Mouse (Mus musculus): ENCODE results near the gene Ralgds. TPM values are rescaled to one million over a fixed set of nuclear protein-coding genes. Genes with fewer than 3 reads are reported as not detected.
"Not testable (repeated sequence)": the region's sequence is repeated elsewhere in the genome, so short reads cannot be mapped to it uniquely, and the experiment has no call there.

The Ralgds gene
- 10 to 100 TPM in 1 of 2 experiments, 1 to 10 TPM in 1; 8.3 to 11.6 TPM for total RNA-seq (2021)
- long read RNA-seq, experiment 1, partial matches to known transcripts, result 2 of 13 reads
- long read RNA-seq, experiment 1, other reads (novel, unspliced or antisense), result 8 of 13 reads
- long read RNA-seq, experiment 2, transcript Ralgds-203 (18 exons, 3,683 nt), result minor isoform, 7 of 25 reads
- long read RNA-seq, experiment 2, transcript Ralgds-202 (18 exons, 3,102 nt), result major isoform, 8 of 25 reads
- long read RNA-seq, experiment 2, partial matches to known transcripts, result 1 of 25 reads
- long read RNA-seq, experiment 2, other reads (novel, unspliced or antisense), result 9 of 25 reads

DNA sequence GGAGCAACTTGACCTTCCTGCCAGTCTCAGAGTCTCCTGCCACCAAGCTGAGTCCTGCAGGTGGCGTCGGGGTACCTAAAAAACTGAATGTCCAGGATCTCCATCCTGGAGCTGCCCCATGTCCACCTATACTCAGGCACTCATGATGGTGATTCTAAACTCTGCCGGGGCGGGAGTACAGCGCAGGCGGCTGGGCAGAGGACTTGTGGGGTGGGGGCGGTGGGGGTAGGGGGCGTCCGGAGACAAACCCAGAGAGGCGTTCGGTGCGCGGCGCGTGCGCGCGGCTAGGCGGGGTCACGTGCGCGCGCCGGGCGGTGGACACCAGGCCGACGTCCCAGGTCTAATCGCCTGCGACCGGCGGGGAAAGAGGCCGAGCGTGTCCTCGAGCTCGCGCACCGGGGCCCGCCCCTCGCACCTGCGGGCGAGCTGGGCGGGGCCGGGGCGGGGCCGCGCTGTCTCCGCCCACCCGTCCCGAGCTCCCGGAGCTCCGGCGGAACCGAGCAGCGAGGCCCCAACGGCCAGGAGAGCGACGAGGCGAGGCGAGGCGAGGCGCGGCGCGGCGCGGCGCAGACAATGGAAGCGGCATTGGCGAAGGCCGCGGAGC lies at the start of gene Ralgds:
Gene Ralgds (plus strand): TSS at position 328 of the 604 bp plus-strand sequence.
- peak; percentile 44 for DNase-seq

DNA sequence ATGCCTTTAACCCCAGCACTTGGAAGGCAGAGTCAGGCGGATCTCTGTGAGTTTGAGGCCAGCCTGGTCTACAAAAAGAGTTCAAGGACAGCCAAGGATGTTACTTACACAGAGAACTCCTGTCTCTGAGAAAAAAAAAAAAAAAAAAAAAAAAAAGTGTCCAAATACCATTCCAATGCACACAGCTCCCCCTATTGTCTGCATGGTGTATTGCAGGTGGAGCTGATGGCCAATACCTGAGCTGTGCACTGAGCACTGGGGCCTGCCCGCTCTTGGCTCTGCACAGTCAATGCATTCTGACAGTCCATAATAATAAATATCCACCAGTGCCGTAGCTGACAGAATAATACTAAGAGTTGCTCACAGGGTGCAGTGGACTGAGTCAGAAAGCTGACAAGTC lies 49.0 kb upstream of the Ralgds start:
- DNase-seq, result no peak

DNA sequence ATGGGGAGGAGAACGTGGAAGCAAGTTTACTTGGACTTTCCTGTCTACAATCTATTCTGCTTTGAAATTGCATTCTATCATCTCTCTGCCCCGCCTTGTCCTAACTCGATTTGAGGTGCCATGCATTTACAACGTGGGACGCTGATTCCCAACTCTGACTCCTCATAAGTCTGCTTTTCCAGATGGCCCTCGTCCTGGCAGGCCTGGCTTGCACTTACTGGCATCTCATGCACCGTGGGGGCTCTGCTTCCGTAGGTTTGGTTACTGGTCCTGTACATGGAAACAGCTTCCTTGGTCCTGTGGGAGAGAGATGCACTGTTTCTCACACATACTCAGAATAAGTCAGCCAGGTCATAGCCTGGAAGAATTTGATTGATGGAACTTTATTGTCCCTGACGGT lies 48.0 kb upstream of the Ralgds start:
- DNase-seq, result no peak

DNA sequence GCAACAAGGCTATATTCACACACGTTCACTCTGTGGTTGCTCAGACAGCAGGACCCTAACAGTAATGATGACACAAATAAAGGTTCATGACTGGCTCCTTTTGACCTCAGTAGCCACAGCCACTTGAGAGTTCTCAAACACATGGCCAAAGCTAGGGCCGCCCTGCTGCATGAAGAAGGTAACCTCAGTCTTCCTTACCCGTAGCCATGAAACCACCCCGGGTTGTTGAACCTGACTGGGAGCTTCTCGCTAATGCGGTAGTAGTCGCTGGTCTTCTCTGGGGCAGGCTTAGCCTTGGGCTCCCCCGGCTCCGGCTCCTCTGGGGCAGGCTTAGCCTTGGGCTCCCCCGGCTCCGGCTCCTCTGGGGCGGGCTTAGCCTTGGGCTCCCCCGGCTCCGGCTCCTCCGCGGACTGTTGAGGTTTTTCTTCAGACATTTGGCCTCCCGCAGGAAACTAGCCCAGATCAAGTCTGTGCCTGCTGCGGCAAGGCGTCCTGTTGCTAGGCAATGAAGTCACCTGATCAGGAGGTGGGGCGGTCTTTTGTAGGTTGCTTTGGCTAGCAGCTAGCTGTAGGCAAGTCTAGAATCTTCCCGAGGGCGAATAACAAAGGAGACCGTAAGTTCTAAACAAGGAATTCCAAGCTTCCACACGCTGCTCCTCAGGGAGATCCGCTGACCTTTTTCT lies 46.9 kb upstream of the Ralgds start, which contains the start of gene 1700007K13Rik:
Gene 1700007K13Rik (minus strand): TSS at position 497 of the 683 bp plus-strand sequence.
- peak; percentile 38 for DNase-seq

DNA sequence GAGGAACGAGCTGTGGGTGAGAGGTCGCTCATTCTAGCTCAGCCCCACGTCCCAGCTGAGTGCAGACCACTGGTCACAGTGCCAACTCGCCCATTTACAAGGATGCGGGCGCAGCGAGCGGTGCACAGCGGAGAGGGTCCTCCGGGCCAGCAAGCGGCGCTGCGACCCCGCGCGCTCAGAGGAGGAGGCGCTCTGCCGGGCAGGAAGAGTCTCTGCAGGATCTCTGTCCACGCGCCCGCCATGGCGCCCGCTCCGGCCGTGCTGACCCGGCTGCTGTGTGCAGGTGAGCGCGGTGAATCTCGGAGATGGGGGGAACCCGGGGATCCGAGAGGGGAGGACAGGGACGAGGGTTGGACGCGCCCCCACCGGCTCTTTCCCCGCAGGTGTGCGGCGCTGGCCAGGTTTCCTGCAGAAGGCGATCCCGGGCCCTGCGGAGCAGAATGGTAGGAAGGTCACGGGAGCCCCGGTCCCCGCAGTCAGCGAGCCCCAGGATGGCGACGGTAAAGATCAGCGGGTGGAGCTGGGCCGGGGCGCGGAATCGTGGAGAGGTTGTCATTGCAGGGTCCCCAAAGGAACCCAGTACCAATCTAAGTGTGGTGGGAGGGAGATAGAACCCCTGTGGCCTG lies 45.0 kb upstream of the Ralgds start, which contains the start of gene Mrps2:
Gene Mrps2 (plus strand): TSS at position 207 of the 626 bp plus-strand sequence.
- peak; percentile 81 for DNase-seq

DNA sequence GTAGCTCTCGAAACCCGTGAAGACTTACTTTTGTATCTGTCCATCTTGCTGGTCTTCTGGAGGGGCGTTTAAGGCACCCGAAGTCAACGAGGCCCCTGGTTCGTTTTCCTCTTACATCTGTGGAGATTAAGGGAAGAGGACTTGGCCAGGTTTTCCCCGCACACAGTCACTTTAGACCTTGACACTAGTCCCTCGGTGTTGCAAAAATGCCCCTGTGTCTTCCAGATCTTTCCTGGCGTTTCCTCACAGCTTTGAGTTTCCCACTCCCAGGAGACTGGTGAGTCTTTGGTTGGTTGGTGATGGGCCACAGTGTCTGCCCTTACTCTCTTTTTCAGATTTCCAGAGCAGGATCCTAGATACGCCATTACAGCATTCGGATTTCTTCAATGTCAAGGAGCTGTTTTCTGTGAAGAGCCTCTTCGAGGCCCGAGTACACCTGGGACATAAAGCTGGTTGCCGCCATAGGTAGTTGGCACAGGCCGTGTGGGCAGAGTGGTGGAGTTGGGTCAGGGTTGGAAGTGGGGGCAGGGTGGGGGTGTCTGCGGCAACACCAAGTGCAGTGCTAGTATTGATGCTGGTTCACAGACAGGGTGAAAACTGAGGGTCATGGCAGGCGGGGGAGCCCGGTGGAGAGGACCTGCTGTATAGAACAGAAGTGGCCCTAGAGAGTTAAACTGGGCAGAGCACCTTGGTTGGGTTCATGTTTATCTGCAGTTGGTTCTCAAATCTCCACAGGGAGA lies 44.3 kb upstream of the Ralgds start:
- DNase-seq, result no peak

DNA sequence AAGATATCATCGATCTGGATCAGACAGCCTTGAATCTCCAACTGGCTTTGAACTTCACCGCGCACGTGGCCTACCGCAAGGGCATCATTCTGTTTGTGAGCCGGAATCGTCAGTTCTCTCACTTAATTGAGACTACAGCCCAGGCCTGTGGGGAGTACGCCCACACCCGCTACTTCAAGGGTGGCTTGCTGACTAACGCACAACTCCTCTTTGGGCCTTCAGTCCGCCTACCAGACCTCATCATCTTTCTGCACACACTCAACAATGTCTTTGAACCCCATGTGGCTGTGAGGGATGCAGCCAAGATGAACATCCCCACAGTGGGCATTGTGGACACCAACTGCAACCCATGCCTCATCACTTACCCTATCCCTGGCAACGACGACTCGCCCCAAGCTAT lies 43.5 kb upstream of the Ralgds start:
- no peak for DNase-seq

DNA sequence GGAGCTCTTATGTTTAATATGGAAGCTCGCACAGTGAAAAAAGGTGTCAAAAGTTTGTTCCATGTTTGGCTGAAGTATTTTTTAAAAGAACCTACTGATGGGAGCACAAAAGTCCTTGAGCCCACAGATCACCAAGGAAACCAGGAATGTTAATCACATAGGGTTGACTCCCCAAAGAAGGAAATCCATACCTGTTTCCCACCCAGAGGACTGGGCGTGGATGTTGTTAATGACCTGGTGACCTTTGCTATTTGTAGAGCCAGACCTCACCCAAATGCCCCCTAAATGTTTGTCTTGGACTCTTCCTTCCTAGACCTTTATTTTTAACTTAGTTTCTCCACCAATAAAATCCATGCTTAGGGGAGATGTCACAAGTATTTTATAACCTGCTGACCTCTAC lies 42.3 kb upstream of the Ralgds start:
- DNase-seq, result no peak

DNA sequence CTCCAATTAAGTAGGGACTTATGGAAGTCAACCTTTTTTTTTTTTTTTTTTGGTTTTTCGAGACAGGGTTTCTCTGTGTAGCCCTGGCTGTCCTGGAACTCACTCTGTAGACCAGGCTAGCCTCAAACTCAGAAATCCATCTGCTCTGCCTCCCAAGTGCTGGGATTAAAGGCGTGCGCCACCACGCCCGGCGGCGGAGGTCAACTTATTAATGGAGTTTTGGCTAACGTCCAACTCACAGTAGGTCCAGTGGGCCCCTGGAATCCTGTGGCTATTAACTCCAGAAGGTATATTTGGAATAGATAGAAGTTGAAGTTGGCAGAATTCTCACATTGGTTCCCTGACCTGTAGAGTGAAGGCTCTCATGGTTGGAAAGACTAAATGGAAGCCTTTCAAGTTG lies 40.9 kb upstream of the Ralgds start:
- DNase-seq, result not testable (repeated sequence)

DNA sequence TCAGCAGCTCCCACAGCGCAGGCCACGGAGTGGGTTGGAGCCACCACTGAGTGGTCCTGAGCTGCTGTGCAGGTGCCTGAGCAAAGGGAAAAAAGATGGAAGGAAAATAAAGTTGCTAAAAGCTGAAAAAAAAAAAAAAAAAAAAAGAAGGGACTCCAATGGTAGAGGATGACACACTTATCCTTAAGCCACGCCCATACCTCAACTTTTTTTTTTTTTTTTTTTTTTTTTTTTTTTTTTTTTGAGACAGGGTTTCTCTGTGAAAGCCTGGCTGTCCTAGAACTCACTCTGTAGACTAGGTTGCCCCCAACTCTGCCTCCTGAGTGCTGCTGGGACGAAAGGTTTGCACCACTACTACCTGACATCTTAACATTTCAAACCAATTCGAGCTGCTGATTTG lies 34.9 kb upstream of the Ralgds start:
- DNase-seq, result not testable (repeated sequence)

DNA sequence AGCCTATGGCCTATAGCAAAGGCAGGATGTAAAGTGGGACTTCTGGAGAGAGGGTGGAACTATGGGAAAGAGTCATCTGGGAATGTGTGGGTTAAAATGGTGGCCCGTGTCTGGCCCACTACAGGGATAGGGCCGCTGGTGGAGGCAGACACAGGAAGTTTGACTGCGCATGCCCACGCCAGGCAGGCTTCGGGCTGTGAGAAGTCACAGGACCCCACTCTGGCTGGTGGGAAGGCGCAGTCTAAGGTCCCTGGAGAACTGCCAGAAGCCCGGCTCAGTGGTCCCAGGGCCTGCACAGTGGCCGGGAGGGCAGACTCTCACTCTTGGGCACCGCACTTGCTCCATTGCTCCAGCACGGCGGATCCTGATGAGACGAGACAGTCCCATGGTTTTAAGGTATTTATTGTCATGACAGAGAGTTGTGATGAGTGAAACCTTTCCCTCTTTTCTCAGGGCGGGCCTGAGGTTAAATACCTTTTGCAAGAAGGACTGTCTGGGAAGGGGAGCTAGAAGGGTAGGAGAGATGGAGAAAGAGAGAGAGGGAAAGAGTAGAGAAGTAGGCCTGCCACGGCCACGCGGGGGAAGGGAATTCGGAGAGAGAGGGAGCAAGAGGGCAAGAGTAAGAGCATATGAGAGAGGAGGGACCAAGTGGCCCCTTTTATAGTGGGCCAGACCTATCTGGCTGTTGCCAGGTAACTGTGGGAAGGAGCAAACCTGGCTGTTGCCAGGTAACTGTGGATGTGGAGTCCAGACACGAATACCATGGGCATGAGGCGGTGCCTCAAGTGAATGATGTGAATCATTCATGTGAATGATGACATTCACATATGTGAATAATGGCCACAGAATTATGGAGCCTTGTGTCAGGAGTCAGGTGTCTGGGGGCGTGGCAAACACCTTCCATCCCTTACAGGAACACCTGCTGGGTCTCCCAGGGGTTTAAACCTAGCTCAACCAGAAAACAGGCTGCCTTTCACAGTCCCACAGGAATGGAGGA lies 33.4 kb upstream of the Ralgds start:
- DNase-seq, result peak; percentile 3

DNA sequence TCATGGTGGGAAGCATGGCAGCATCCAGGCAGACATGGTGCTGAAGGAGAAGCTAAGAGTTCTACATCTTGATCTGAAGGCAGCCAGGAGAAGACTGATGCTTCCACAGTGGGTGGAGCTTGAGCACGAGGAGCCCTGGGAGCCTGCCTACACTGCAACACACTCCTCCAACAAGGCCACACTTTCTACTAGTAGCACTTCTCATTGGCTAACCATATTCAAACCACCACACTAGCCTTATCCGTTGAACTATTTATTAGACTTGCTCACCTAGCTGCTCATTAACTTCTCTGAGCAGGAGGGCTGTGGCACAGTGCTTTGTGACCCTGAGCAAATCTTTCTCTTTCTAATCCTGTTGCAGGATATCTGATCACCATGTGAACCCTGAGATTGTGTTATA lies 29.1 kb upstream of the Ralgds start:
- DNase-seq, result peak; percentile 2

DNA sequence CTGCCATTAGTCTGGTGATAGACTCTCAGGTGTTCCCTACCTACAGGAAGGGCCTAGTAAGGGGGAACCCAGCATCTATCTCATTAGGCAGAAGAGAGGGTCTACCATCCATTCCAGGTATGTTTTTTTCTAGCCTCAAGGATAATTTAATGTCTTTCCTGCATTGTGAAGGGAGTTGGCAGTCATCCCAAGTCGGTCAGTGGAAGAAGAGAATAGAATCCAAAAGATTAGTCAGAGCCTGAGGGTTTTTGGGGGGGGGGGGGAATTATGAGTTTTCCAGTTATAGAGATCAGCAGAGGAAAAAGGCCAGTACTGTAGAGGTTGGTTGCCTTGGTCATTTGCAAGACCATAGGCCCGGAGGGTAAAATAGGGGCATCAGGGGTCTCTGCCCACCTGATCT lies 18.4 kb upstream of the Ralgds start:
- no peak for DNase-seq

DNA sequence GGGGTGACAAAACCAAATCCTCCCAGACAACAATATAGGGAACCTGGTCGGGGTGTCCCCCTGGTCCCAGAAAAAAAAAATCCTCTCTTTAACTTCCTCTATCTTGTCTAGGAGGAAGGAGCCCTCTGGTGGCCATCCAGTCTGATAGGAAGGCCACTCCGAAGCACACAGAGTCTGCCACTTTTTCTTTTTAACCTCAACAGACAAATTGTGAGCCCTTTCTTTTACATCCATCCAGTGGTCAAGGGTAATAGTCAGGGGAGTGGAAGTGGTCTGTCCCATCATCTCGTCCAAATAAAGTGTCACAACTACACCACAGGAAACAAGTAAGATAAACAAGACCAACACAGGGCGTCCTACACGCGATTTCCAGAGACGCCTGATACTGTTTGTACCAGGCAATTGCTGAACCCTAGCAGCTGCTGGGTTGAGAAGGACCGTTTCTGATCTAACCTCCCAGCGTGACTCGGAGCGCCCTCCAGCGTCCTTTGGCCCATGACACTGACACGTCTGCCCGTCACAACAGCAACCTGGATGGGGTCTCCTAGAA lies 17.6 kb upstream of the Ralgds start:
- DNase-seq, result no peak

DNA sequence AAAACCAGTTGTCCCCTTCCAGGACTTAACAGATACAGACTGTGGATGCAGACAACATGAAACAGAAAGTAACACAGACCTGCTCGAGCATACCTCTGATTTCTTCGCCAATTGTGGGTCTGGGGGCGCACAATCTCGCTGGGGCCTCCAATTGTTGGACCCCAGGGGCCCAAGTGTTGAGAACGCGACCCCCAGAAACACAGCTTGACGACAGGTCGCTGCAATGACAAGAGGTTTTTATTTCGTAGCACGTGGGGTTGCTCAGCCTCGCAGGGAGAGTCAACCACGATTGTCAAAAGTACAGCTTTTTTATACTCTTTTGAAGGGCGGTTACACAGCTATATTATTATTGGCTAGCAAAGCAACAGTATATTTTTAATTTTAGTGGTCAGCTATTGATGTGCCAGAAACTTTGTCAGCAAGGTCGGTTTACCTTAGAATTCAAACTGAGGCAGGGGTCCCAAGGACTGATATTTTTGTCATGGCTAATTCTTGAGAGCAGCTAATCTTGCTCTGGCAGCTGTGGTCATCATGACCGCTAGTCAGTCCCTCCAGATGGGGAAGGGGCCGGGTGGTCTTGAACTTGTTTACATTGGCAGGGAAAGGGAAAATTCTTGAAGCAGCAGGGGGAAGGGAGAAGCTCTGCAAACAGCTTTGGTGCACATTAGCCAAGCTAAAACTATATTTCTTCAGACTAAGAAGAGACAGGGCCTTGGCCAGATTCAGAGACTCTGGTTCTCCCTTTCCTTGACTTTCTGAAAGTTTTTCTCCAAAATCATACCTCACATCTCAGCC lies 16.9 kb upstream of the Ralgds start:
- DNase-seq, result no peak

DNA sequence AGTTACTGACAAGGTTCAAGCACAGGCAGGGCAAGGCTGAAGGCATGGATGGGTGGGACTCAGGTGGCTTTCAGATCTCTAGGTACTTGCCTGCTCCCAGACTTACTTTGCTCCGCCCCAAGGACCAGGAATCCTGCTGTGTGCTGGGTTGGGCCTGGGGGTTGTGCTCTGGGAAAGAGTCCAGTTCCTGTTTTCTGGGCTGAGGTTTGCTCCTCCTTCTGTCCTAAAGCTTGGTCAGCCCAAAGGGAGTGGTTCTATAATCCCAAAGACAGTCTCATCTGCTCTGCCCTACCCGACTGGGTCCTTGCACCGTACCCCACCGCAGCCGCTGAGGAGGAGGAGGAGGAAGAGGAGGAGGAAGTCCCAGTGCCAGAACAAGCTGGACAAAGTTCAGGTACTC lies 16.3 kb upstream of the Ralgds start, which contains the start of gene Gbgt1:
Gene Gbgt1 (plus strand): TSS at position 221 of the 400 bp plus-strand sequence.
- no peak for DNase-seq

DNA sequence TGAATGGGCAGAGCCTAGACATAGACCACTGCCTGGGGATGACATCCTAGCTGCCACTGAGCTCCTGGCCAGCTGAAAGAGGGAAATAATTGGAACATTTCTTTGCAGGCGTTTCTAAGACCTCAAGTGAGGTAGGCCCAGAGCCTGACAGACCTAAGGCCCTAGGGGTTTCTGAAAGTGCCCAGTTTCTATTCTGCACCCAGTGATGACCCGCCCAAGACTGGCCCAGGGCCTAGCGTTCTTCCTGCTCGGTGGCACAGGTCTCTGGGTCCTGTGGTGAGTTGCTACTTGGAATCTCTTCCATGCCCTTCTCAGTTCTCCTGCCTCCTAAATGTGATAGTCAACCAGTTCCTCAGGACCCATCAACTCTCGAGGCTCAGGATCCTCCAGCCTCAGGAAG lies 15.4 kb upstream of the Ralgds start:
- no peak for DNase-seq

DNA sequence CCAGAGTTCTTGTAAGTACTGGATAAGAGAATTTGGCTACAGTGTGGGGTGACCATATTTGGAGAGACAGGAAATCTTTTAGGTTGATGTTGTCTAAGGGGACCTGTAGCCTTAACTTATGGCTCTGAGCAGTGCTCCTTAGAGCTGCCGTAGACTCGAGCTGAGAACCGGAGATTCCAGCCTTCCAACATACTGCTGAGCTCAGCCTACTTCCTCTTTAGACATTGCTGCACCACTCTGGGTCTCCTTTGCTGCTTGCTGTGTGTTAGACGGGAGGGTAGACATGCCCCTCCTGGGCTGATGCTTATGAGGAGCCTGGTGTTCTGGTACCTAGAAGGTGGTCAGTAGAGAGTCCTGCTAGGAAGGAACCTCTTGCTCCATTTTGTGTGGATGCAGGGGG lies 14.5 kb upstream of the Ralgds start:
- peak; percentile 3 for DNase-seq

DNA sequence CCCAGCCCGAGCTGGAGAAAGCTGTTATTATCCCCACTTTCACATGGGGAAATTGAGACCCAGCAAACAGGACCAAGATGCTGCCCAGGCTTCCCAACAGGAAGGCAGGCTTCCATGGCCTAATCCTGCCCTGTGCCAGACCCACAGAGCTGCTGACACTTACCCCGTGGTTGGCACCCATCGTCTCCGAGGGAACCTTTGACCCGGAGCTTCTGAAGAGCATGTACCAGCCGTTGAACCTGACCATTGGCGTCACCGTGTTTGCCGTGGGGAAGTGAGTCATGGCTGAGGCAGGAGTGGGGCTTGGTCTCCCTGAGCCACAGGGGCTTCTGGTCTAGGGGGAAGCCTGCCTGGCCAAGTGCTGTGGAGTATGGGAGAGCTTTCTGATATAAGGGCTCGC lies 9.9 kb upstream of the Ralgds start:
- peak; percentile 3 for DNase-seq

Data from gastrocnemius, postnatal 25 days (tissue).